Mouse (Mus musculus): ENCODE results near the gene Tmem147.

- TF ChIP-seq CTCF (IDR thresholded peaks at IDR 0.05; ENCODE audit: control insufficient read depth, insufficient read depth, insufficient read length) (no peak), CEBPB (IDR thresholded peaks at IDR 0.05; ENCODE audit: low read depth) (no peak), MAX (IDR thresholded peaks at IDR 0.05) (no peak), USF1 (IDR thresholded peaks at IDR 0.05; ENCODE audit: low read depth) (no peak), MYOG (IDR thresholded peaks at IDR 0.05; ENCODE audit: control insufficient read depth, extremely low read depth, insufficient read length) (no peak), MYOD1 (IDR thresholded peaks at IDR 0.05; ENCODE audit: control insufficient read depth, insufficient read length, low read depth) (no peak), FOSL1 (IDR thresholded peaks at IDR 0.05; ENCODE audit: insufficient read depth, low read length, poor library complexity, severe bottlenecking) (no peak)
These were observed 27.7 kb upstream of the Tmem147 start for GRCm38 (mm10) chr7:30757001-30757400.
